Mouse (Mus musculus) heart, postnatal 0 days (tissue): Measurements from ENCODE around the gene Palm3. TPM values are rescaled to one million over a fixed set of nuclear protein-coding genes. Genes with fewer than 3 reads are reported as not detected.
A peak's percentile ranks its signal among the peaks of the same experiment; 100 is the strongest.

Source experiments
- ATAC-seq: fragments of 200-750 bp; cut with Nextera tagmentation; 2 replicates; pipeline ENCODE4 v1.8.0; 2017; ENCODE audit warnings: low read depth, moderate number of reproducible peaks, moderate library complexity; ENCODE audit not compliant: insufficient read depth
- DNase-seq: peaks from one replicate; pipeline ENCODE4 v3.0.0-alpha.2; 2016; ENCODE audit warnings: low spot score
- H3K27ac ChIP-seq: fragments of 300-500 bp; sonication (generic); 2 replicates; pipeline ENCODE4 v1.5.1; 2014; ENCODE audit warnings: low read depth, mild to moderate bottlenecking
- H3K27me3 ChIP-seq: fragments of 300-500 bp; sonication (generic); 2 replicates; pipeline ENCODE4 v1.6.1; 2014; ENCODE audit warnings: low read length, mixed read lengths; ENCODE audit not compliant: control insufficient read depth, insufficient read depth
- H3K36me3 ChIP-seq: fragments of 300-500 bp; sonication (generic); replicated peaks from 2 replicates; pipeline ENCODE4 v1.6.1; 2014; ENCODE audit warnings: low read length, mixed read lengths; ENCODE audit not compliant: control insufficient read depth, insufficient read depth
- H3K4me1 ChIP-seq: fragments of 300-500 bp; sonication (generic); 2 replicates; pipeline ENCODE4 v1.6.1; 2014; ENCODE audit warnings: antibody characterized with exemption; ENCODE audit not compliant: control insufficient read depth, insufficient read depth
- H3K4me2 ChIP-seq: fragments of 300-500 bp; sonication (generic); 2 replicates; pipeline ENCODE4 v1.6.1; 2014; ENCODE audit warnings: low read depth, mild to moderate bottlenecking, low read length, moderate library complexity
- H3K4me3 ChIP-seq: fragments of 300-500 bp; sonication (generic); 2 replicates; pipeline ENCODE4 v1.5.1; 2014; ENCODE audit warnings: low read depth, low read length
- H3K9ac ChIP-seq: fragments of 300-500 bp; sonication (generic); replicated peaks from 2 replicates; pipeline ENCODE4 v1.6.1; 2014; ENCODE audit warnings: low read depth, low read length, mixed read lengths
- H3K9me3 ChIP-seq: fragments of 300-500 bp; sonication (generic); replicated peaks from 2 replicates; pipeline ENCODE4 v1.6.1; 2016; ENCODE audit warnings: low read length; ENCODE audit not compliant: control insufficient read depth
- CTCF ChIP-seq: IDR thresholded peaks from 2 replicates; pipeline ENCODE4 v1.5.1; 2016; ENCODE audit warnings: antibody characterized with exemption, control low read depth, low read depth
- EP300 ChIP-seq: IDR thresholded peaks from 2 replicates; pipeline ENCODE4 v1.6.1; 2016; ENCODE audit warnings: antibody characterized with exemption, low read depth
- WGBS: fragments of 180-500 bp; shearing (Covaris S2); extraction: QIAGEN DNeasy Blood & Tissue Kit; methylation state at CpG from one replicate; pipeline ENCODE4 v1.1.7; 2014; 5-methylcytosine and 5-hydroxymethylcytosine counted together
- polyA plus RNA-seq: library from polyadenylated mRNA; unstranded; fragments of >200 nt; fragmentation: Nextera tagmentation; extraction: Ambion mirVana; gene quantifications from 2 replicates; pipeline ENCODE4 v1.2.1, GENCODE M21; 2015
- total RNA-seq: library from RNA; depleted of rRNA; stranded (reverse); fragments of >200 nt; gene quantifications from 2 replicates; pipeline ENCODE4 v1.2.3, GENCODE M21; 2014; ENCODE audit warnings: low replicate concordance

The Palm3 gene
- total and polyA plus RNA-seq, 2 experiments from 2014 or later: 0.41 TPM; not detected in 1

GRCm38 (mm10) chr8:83976101-83976630 is 45.1 kb upstream of the Palm3 start:
- ATAC-seq: no peak
- peaks cover 5% of the 10 kb centered on the region; the same call in 1 of the 2 replicates for H3K36me3 ChIP-seq
- H3K4me2 ChIP-seq: no peak overlapping the region
- H3K27me3 ChIP-seq: no peaks in the 10 kb centered on the region
- peak overlapping the region; percentile 97 for H3K27ac ChIP-seq
- 0 out of 2 replicates have a peak overlapping the region, but pooled peaks have one; percentile 23 for H3K9ac ChIP-seq
- H3K4me1 ChIP-seq: peaks cover 60% of the 10 kb centered on the region
- DNase-seq: no peak
- H3K9me3 ChIP-seq: no peaks in the 10 kb centered on the region
- H3K4me3 ChIP-seq: no peak overlapping the region
- TF ChIP-seq CTCF (peak; percentile 44), EP300 (no peak)
- 64% methylated on average over 4 of the region's 4 CpGs for WGBS

- H3K9ac ChIP-seq: 0 out of 2 replicates have a peak overlapping the region, but pooled peaks have one; percentile 23
- no peaks in the 10 kb centered on the region for H3K9me3 ChIP-seq
- no peaks in the 10 kb centered on the region for H3K27me3 ChIP-seq
- WGBS: 80% methylated on average over 5 of the region's 5 CpGs
- no peak for DNase-seq
- peaks cover 12% of the 10 kb centered on the region for H3K36me3 ChIP-seq
- TF ChIP-seq CTCF: peak; percentile 33; the same call in 1 of the 2 replicates
- no peak for TF ChIP-seq EP300
- peaks cover 60% of the 10 kb centered on the region for H3K4me1 ChIP-seq
- H3K27ac ChIP-seq: peak overlapping the region; percentile 97
- H3K4me2 ChIP-seq: peak overlapping the region; percentile 44; the same call in 1 of the 2 replicates
- no peak overlapping the region for H3K4me3 ChIP-seq
- ATAC-seq: no peak
These were observed 44.4 kb upstream of the Palm3 start for GRCm38 (mm10) chr8:83976779-83977350.

- no peak for TF ChIP-seq CTCF
- TF ChIP-seq EP300: no peak
- Histone ChIP-seq H3K4me2 (peak overlapping the region; percentile 44), H3K27ac (peak overlapping the region; percentile 97), H3K9ac (peak overlapping the region; percentile 47), H3K4me3 (no peak overlapping the region), H3K9me3 (no peaks in the 10 kb centered on the region), H3K4me1 (peaks cover 57% of the 10 kb centered on the region), H3K27me3 (no peaks in the 10 kb centered on the region), H3K36me3 (peaks cover 20% of the 10 kb centered on the region)
- WGBS: 22% methylated on average over 6 of the region's 6 CpGs
- ATAC-seq: no peak
- DNase-seq: peak; percentile 46
These were observed 43.6 kb upstream of the Palm3 start for GRCm38 (mm10) chr8:83977646-83978045.

GRCm38 (mm10) chr8:83978200-83978599 is 43.1 kb upstream of the Palm3 start:
- Histone ChIP-seq H3K9ac (peak overlapping the region; percentile 47), H3K4me3 (no peak overlapping the region), H3K4me2 (peak overlapping the region; percentile 44), H3K9me3 (no peaks in the 10 kb centered on the region), H3K27ac (peak overlapping the region; percentile 97), H3K27me3 (no peaks in the 10 kb centered on the region), H3K36me3 (peaks cover 26% of the 10 kb centered on the region), H3K4me1 (peaks cover 57% of the 10 kb centered on the region)
- TF ChIP-seq EP300 (no peak), CTCF (no peak)
- ATAC-seq (no peak), DNase-seq (no peak)
- 43% methylated on average over 9 of the region's 9 CpGs for WGBS

- no peaks in the 10 kb centered on the region for H3K9me3 ChIP-seq
- peak overlapping the region; percentile 97 for H3K27ac ChIP-seq
- peaks cover 44% of the 10 kb centered on the region for H3K4me1 ChIP-seq
- H3K9ac ChIP-seq: no peak overlapping the region
- no peak overlapping the region for H3K4me2 ChIP-seq
- DNase-seq (peak; percentile 93), ATAC-seq (peak; percentile 96)
- no peak for TF ChIP-seq EP300
- TF ChIP-seq CTCF: peak; percentile 14
- H3K27me3 ChIP-seq: no peaks in the 10 kb centered on the region
- peaks cover 43% of the 10 kb centered on the region for H3K36me3 ChIP-seq
- WGBS: 30% methylated on average over 1 of the region's 1 CpGs
- H3K4me3 ChIP-seq: no peak overlapping the region
These were observed 41.0 kb upstream of the Palm3 start for GRCm38 (mm10) chr8:83980250-83980649.

GRCm38 (mm10) chr8:83980845-83981244 is 40.4 kb upstream of the Palm3 start:
- no peak overlapping the region for H3K9ac ChIP-seq
- no peaks in the 10 kb centered on the region for H3K9me3 ChIP-seq
- peak overlapping the region; percentile 97 for H3K27ac ChIP-seq
- H3K4me2 ChIP-seq: no peak overlapping the region
- TF ChIP-seq CTCF (peak; percentile 63), EP300 (peak; percentile 67; the same call in 1 of the 2 replicates)
- ATAC-seq (peak; percentile 84), DNase-seq (peak; percentile 73)
- peaks cover 44% of the 10 kb centered on the region for H3K4me1 ChIP-seq
- no peak overlapping the region for H3K4me3 ChIP-seq
- peaks cover 48% of the 10 kb centered on the region for H3K36me3 ChIP-seq
- 43% methylated on average over 8 of the region's 8 CpGs for whole genome bisulfite sequencing
- H3K27me3 ChIP-seq: no peaks in the 10 kb centered on the region
